Mouse (Mus musculus) heart, embryonic 13.5 days (tissue): ENCODE results near the gene Syce2. TPM values are rescaled to one million over a fixed set of nuclear protein-coding genes. Genes with fewer than 3 reads are reported as not detected.
"Not testable (repeated sequence)": the region's sequence is repeated elsewhere in the genome, so short reads cannot be mapped to it uniquely, and the experiment has no call there.

Experiments
- ATAC-seq: fragments of 200-750 bp; cut with Nextera tagmentation; 2 replicates; pipeline ENCODE4 v1.8.0; 2017; ENCODE audit warnings: moderate TSS enrichment; ENCODE audit not compliant: insufficient number of reproducible peaks, low FRiP score, low TSS enrichment; ENCODE audit errors: extremely low read depth
- H3K27ac ChIP-seq: fragments of 300-500 bp; sonication (generic); replicated peaks from 2 replicates; pipeline ENCODE4 v1.5.1; 2015; ENCODE audit warnings: moderate library complexity, mild to moderate bottlenecking, inconsistent platforms
- H3K27me3 ChIP-seq: fragments of 300-500 bp; sonication (generic); replicated peaks from 2 replicates; pipeline ENCODE4 v1.6.1; 2015; ENCODE audit warnings: mild to moderate bottlenecking, inconsistent platforms
- H3K36me3 ChIP-seq: fragments of 300-500 bp; sonication (generic); 2 replicates; pipeline ENCODE4 v1.6.1; 2015; ENCODE audit warnings: mild to moderate bottlenecking, inconsistent platforms
- H3K4me1 ChIP-seq: fragments of 300-500 bp; sonication (generic); 2 replicates; pipeline ENCODE4 v1.6.1; 2015; ENCODE audit warnings: inconsistent platforms
- H3K4me2 ChIP-seq: fragments of 300-500 bp; sonication (generic); 2 replicates; pipeline ENCODE4 v1.6.1; 2015; ENCODE audit warnings: inconsistent platforms, mild to moderate bottlenecking, moderate library complexity
- H3K4me3 ChIP-seq: fragments of 300-500 bp; sonication (generic); 2 replicates; pipeline ENCODE4 v1.5.1; 2015; ENCODE audit warnings: moderate library complexity, mild to moderate bottlenecking, inconsistent platforms
- H3K9ac ChIP-seq: fragments of 300-500 bp; sonication (generic); 2 replicates; pipeline ENCODE4 v1.6.1; 2015; ENCODE audit warnings: inconsistent platforms, mild to moderate bottlenecking, moderate library complexity
- H3K9me3 ChIP-seq: fragments of 300-500 bp; sonication (generic); 2 replicates; pipeline ENCODE4 v1.6.1; 2016; ENCODE audit warnings: inconsistent platforms
- WGBS: fragments of 180-500 bp; shearing (Covaris S2); methylation state at CpG from one replicate; pipeline ENCODE4 v1.1.7; 2015; ENCODE audit warnings: mixed read lengths; 5-methylcytosine and 5-hydroxymethylcytosine counted together
- polyA plus RNA-seq: library from polyadenylated mRNA; unstranded; fragments of >200 nt; fragmentation: Nextera tagmentation; extraction: Ambion mirVana; gene quantifications from 2 replicates; pipeline ENCODE4 v1.2.1, GENCODE M21; 2015

Gene Syce2
- polyA plus RNA-seq, 1 experiment from 2014 or later = 37.2 TPM

DNA sequence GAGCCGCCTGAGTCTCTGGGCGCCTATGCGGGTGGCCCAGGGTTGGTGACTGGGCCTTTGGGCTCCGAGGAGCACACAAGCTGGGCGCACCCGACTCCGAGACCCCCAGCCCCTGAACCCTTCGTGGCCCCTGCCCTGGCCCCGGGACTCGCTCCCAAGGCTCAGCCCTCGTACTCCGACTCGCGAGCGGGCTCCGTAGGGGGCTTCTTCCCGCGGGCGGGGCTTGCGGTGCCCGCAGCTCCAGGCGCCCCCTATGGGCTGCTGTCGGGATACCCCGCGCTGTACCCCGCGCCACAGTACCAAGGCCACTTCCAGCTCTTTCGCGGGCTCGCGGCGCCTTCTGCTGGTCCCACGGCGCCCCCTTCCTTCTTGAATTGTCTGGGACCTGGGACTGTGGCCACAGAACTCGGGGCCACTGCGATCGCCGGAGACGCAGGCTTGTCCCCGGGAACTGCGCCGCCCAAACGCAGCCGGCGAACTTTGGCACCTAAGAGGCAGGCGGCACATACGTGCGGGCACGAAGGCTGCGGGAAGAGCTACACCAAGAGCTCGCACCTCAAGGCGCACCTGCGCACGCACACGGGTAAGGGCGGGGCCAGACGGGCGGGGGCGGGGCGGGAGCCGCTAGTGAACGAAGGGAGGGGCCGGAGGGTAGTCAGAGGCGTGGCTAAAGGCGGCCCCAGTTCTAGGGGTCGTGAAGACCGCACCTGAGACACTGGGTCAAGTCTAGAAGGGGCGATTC is 31.2 kb downstream of the Syce2 start:
- WGBS = under 1% methylated on average over 64 of the region's 68 CpGs
- Histone ChIP-seq H3K9ac (peak overlapping the region; percentile 87), H3K36me3 (no peaks in the 10 kb centered on the region), H3K4me1 (peaks cover 17% of the 10 kb centered on the region), H3K4me2 (peak overlapping the region; percentile 97), H3K4me3 (peak overlapping the region; percentile 73), H3K9me3 (no peaks in the 10 kb centered on the region), H3K27ac (peak overlapping the region; percentile 62; the same call in 1 of the 2 replicates), H3K27me3 (peaks cover 22% of the 10 kb centered on the region)
- ATAC-seq = peak; percentile 78

DNA sequence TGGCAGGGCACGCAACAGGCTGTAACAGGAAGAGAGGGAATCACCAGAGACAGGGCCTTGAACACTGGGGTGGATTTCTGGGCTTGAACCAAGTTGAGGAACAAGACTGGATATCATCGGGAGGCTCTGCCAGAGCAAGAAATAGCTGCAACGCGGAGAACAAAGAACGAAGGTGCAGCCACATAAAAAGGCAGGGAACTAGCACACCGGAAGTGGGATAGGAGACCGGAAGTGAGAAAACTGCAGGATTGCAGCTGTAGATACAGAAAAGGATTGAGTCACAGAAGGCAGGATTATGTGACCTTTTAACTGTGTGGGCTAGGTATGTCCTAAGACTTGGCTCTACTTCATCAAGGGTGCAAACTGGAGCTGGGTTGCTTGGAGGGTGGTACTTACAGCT is 32.4 kb downstream of the Syce2 start:
- no peak for ATAC-seq
- Histone ChIP-seq H3K9ac (no peak overlapping the region), H3K9me3 (no peaks in the 10 kb centered on the region), H3K4me3 (no peak overlapping the region), H3K4me1 (peaks cover 21% of the 10 kb centered on the region), H3K36me3 (no peaks in the 10 kb centered on the region), H3K4me2 (no peak overlapping the region), H3K27me3 (peaks cover 29% of the 10 kb centered on the region), H3K27ac (no peak overlapping the region)
- 85% methylated on average over 7 of the region's 7 CpGs for WGBS

DNA sequence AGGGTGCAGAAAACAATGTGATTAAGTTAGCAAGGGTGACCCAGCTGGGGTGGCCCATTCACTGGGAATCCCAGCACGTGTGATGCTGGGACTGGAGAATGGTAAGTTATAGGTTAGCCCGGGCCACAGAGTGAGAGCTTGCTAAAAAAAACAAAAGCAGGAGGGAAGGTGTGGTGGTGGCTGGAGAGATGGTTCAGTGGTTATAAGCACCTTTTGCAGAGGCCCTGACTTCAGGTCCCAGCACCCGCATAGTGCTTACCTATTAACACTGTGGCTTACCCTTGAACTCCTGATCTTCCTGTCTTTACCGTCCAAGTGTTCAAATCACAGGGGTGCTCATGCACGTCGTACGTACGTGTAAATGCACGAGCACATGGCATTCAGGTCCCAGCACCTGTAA is 35.1 kb downstream of the Syce2 start:
- Histone ChIP-seq H3K36me3 (no peaks in the 10 kb centered on the region), H3K27ac (no peak overlapping the region), H3K9me3 (no peaks in the 10 kb centered on the region), H3K4me2 (no peak overlapping the region), H3K9ac (no peak overlapping the region), H3K4me3 (no peak overlapping the region), H3K4me1 (peaks cover 16% of the 10 kb centered on the region), H3K27me3 (peaks cover 42% of the 10 kb centered on the region)
- no peak for ATAC-seq
- WGBS = 91% methylated on average over 9 of the region's 9 CpGs

DNA sequence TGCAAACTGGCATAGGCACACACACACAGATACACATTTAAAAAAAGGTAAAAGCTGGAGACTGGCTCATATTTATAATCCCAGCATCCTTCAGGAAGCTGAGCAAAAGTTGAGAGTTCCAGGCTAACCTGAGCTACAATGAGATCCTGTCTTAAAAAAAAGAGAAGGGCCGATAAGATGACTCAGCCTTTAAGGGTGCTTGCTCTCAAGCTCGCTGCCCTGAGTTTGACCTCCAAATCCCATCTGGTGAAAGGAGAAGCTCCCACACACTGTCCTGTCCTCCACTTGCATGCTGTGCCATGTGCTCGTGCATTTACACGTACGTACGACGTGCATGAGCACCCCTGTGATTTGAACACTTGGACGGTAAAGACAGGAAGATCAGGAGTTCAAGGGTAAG is 35.6 kb downstream of the Syce2 start:
- no peaks in the 10 kb centered on the region for H3K36me3 ChIP-seq
- no peak overlapping the region for H3K9ac ChIP-seq
- H3K4me2 ChIP-seq = no peak overlapping the region
- ATAC-seq = no peak
- H3K9me3 ChIP-seq = no peaks in the 10 kb centered on the region
- H3K27me3 ChIP-seq = peaks cover 47% of the 10 kb centered on the region
- H3K27ac ChIP-seq = no peak overlapping the region
- H3K4me1 ChIP-seq = peaks cover 16% of the 10 kb centered on the region
- H3K4me3 ChIP-seq = no peak overlapping the region
- 73% methylated on average over 8 of the region's 8 CpGs for WGBS

DNA sequence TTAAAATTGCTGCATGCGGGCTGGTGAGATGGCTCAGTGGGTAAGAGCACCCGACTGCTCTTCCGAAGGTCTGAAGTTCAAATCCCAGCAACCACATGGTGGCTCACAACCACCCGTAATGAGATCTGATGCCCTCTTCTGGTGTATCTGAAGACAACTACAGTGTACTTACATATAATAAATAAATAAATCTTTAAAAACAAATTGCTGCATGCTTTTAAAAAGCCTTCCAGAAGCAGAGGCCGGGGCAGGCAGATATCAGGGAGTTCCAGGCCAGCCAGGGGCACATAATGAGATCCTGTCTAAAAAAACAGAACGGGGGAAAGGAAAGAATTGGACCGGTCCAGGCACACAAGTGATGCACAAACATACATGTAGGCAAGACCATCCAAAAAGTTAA is 36.1 kb downstream of the Syce2 start:
- peak overlapping the region; percentile 52; the same call in 1 of the 2 replicates for H3K27ac ChIP-seq
- 36% methylated on average over 7 of the region's 7 CpGs for WGBS
- not testable (repeated sequence) for ATAC-seq

DNA sequence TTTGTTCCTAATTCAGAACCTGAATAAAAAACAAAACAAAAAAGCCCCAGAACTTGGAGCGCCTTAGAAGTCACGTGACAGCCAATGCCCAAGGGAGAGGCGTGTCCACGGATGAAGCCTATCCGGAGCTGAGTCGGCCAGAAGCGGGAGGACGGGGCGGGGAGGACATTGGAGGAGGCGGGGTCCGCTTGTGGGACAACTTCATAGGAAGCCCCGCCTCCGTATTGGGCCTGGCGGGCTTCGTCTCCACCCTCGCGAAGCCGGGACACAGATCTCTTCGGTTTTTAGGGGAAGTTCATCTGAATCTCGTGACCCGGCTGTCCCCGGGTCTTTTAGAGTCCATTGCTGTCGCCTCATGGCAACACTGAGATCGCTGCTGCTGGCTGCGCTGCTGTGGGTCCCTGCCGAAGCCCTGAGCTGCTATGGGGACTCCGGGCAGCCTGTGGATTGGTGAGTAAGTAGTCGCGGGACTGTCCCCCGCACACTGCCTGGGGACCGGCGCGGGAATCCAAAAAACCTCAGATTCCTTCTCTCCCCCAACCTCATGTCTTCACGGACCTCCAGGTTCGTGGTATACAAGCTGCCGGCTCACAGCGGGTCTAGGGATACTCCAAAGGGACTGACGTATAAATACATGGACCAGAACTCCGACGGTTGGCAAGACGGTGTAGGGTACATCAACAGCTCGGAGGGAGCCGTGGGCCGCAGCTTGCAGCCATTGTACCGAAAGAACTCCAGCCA is 36.7 kb downstream of the Syce2 start, which contains the start of gene Dnase2a:
TSS of gene Dnase2a (plus strand) at position 140 of the 741 bp plus-strand sequence.
- Histone ChIP-seq H3K4me1 (peaks cover 18% of the 10 kb centered on the region), H3K4me3 (peak within 1 kb of the TSS; percentile 59), H3K4me2 (peak within 1 kb of the TSS; percentile 91), H3K9ac (peak within 1 kb of the TSS; percentile 85), H3K27ac (peak within 1 kb of the TSS; percentile 52), H3K27me3 (peaks cover 57% of the 10 kb centered on the region), H3K9me3 (no peaks in the 10 kb centered on the region), H3K36me3 (no peaks in the 10 kb centered on the region)
- peak; percentile 86 for ATAC-seq
- WGBS = 1% methylated on average over 45 of the region's 45 CpGs

More for the DNA sequence above, 36.1 kb downstream of the Syce2 start:
- Histone ChIP-seq H3K27me3 (peaks cover 52% of the 10 kb centered on the region), H3K4me2 (peak overlapping the region; percentile 91), H3K9ac (peak overlapping the region; percentile 67), H3K4me3 (peak overlapping the region; percentile 59), H3K4me1 (peaks cover 16% of the 10 kb centered on the region)
- not testable (repeated sequence) for H3K36me3 ChIP-seq, H3K9me3 ChIP-seq

DNA sequence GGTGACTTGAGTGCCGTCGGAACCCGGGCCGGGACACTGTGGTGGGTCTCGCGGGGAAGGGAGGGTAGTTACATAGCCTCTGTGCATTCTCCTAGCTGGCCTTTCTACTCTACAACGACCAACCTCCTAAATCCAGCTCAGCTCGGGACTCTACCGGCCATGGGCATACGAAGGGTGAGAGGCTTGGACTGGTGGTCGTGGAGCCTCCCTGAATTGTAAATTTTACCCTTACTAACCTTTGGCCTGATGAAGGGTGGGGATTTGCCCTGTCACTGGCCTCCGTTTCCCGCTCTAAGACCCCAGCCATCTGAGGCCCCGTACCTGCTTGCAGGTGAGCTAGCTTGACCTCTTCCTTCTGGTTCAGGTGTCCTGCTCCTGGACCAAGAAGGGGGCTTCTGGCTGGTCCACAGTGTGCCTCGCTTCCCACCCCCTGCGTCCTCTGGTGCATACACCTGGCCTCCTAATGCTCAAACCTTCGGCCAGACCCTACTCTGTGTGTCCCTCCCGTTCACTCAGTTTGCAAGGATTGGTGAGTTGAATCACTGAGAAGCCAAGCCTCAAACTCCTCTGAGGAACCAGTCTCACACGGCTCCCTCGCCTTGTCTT is 37.4 kb downstream of the Syce2 start:
- Histone ChIP-seq H3K9ac (peak overlapping the region; percentile 85), H3K27me3 (peaks cover 62% of the 10 kb centered on the region), H3K27ac (peak overlapping the region; percentile 40; the same call in 1 of the 2 replicates), H3K36me3 (no peaks in the 10 kb centered on the region), H3K4me2 (peak overlapping the region; percentile 91), H3K9me3 (peaks cover 4% of the 10 kb centered on the region; the same call in 1 of the 2 replicates), H3K4me1 (peaks cover 18% of the 10 kb centered on the region), H3K4me3 (peak overlapping the region; percentile 59)
- no peak for ATAC-seq
- 46% methylated on average over 20 of the region's 20 CpGs for WGBS

DNA sequence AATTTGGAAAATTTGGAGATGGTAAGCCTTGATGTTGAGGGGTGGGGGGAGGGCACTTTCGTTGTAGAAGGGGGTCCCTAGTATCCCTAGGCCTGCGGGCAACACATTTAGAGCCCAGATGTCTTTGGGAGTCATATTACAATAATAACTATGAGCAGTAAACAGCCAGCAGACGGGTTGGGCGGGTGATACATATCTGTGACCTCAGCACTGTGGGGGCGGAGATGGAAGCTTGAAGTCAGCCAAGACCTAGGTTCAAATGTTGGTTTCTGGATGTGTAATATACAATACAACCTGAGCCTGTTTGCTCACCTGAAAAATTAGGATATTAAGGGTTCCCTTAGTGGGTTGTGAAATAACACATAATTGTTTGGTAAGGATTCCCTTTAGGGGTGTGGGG is 38.0 kb downstream of the Syce2 start:
- Histone ChIP-seq H3K27ac (no peak overlapping the region), H3K9ac (no peak overlapping the region), H3K27me3 (peaks cover 62% of the 10 kb centered on the region), H3K36me3 (no peaks in the 10 kb centered on the region), H3K4me2 (peak overlapping the region; percentile 91; the same call in 1 of the 2 replicates), H3K9me3 (peaks cover 5% of the 10 kb centered on the region; the same call in 1 of the 2 replicates), H3K4me3 (peak overlapping the region; percentile 59; the same call in 1 of the 2 replicates), H3K4me1 (peaks cover 18% of the 10 kb centered on the region)
- ATAC-seq = no peak
- 74% methylated on average over 5 of the region's 5 CpGs for WGBS

DNA sequence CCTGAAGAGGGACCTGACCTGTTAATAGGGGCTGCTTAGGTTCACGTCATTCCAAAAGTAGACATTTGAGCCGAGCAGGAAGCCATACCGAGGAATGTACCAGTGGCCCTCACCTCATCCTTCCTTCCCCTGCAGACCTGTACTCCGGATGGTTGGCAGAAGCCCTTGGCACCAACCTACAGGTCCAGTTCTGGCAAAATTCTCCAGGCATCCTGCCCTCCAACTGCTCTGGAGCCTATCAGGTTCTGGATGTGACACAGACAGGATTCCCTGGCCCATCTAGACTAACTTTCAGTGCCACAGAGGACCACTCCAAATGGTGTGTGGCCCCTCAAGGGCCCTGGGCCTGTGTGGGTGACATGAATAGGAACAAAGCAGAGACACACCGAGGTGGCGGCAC is 38.6 kb downstream of the Syce2 start:
- H3K27ac ChIP-seq = no peak overlapping the region
- H3K4me2 ChIP-seq = no peak overlapping the region
- ATAC-seq = no peak
- H3K27me3 ChIP-seq = peaks cover 68% of the 10 kb centered on the region
- 78% methylated on average over 6 of the region's 6 CpGs for WGBS
- H3K9ac ChIP-seq = no peak overlapping the region
- H3K36me3 ChIP-seq = no peaks in the 10 kb centered on the region
- H3K4me1 ChIP-seq = peaks cover 18% of the 10 kb centered on the region
- peaks cover 5% of the 10 kb centered on the region; the same call in 1 of the 2 replicates for H3K9me3 ChIP-seq
- H3K4me3 ChIP-seq = no peak overlapping the region

DNA sequence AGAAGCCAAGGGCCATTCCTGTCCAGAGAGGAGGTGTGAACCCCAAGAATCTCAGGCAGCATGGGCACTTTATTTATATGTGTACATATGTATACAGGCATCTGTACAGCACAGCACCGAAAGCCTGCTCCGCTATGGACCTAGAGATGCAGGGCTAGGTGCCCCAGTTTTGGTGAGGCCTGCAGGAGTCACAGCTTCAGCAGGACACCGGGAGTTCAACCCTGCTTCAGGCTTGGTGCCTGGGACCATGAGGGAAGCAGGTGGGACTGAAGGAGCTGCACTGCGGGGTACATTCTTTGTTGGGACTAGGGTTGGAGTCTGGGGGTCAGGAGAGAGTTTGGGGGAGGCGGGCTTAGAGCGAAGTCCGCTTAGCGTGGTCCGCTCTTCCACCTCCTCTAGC is 39.9 kb downstream of the Syce2 start:
- H3K36me3 ChIP-seq = no peaks in the 10 kb centered on the region
- no peak overlapping the region for H3K9ac ChIP-seq
- ATAC-seq = no peak
- 79% methylated on average over 9 of the region's 9 CpGs for WGBS
- 0 out of 2 replicates have a peak overlapping the region, but pooled peaks have one; percentile 94 for H3K4me2 ChIP-seq
- peaks cover 81% of the 10 kb centered on the region for H3K27me3 ChIP-seq
- H3K4me3 ChIP-seq = no peak overlapping the region
- H3K9me3 ChIP-seq = peaks cover 5% of the 10 kb centered on the region; the same call in 1 of the 2 replicates
- H3K27ac ChIP-seq = no peak overlapping the region
- H3K4me1 ChIP-seq = peaks cover 18% of the 10 kb centered on the region

DNA sequence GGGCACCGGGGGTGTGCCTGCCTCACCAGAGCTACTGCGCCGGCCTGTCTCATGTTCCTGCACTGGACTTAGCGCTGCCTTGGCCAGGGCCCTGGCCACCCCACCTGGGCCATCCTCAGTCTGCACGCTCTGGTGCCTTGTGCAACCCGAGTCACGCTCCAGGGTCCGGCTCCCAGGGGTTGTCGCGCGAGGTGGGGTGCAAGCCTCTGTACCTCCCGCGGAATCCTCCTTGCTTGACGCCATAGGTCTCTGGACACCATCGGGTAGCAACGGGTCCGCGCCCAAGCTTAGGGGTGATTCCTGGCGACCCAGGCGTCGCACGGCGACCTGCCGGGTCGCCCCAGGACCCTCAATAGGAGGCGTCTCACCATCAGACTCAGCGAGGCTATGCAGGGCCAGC is 40.5 kb downstream of the Syce2 start:
- 17% methylated on average over 27 of the region's 27 CpGs for WGBS
- Histone ChIP-seq H3K9ac (peak overlapping the region; percentile 74; the same call in 1 of the 2 replicates), H3K27me3 (peaks cover 86% of the 10 kb centered on the region)

More for the DNA sequence above, 40.5 kb downstream of the Syce2 start:
- Histone ChIP-seq H3K27ac (no peak overlapping the region), H3K4me2 (peak overlapping the region; percentile 94), H3K4me1 (peaks cover 18% of the 10 kb centered on the region), H3K4me3 (peak overlapping the region; percentile 55), H3K36me3 (no peaks in the 10 kb centered on the region), H3K9me3 (peaks cover 5% of the 10 kb centered on the region; the same call in 1 of the 2 replicates)
- ATAC-seq = no peak
